Mouse (Mus musculus): ENCODE results near the gene Rbp3. TPM values are rescaled to one million over a fixed set of nuclear protein-coding genes. Genes with fewer than 3 reads are reported as not detected.

Gene Rbp3
- polyA plus RNA-seq (2016; fragmentation: Nextera tagmentation; extraction: Ambion mirVana) = not detected in 2 replicates

DNA sequence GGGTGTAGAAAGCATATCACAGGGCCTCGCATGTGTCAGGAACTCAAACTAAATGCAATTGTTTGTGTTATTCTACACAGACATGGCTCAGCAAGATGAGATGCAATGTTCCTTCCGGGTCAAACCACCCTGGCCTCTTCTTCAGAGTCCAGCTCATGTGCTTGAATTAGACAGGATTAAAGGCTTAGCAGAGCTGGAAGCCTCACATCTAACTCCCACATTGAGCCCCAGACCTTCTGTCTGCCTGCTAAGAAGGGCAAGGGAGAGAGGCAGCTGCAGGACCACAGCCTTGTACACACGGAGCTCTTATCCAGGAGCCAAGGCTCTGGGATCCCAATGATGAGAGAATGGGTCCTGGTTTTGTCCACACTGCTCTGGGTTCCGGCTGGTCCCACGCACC is at the start of gene Rbp3:
Gene Rbp3, plus strand, starts transcription at position 243 of the 400 bp plus-strand sequence.
- Histone ChIP-seq H3K4me3 (no peak within 1 kb of the TSS), H3K27ac (no peak within 1 kb of the TSS), H3K9ac (no peak within 1 kb of the TSS), H3K4me2 (replicated peaks) (no peak within 1 kb of the TSS), H3K36me3 (no peaks in the 10 kb centered on the region), H3K4me1 (no peaks in the 10 kb centered on the region), H3K9me3 (no peaks in the 10 kb centered on the region), H3K27me3 (replicated peaks) (no peaks in the 10 kb centered on the region)
- 94% methylated on average over 5 of the region's 5 CpGs for whole genome bisulfite sequencing
- ATAC-seq (ENCODE audit: low FRiP score, low read depth) = no peak

DNA sequence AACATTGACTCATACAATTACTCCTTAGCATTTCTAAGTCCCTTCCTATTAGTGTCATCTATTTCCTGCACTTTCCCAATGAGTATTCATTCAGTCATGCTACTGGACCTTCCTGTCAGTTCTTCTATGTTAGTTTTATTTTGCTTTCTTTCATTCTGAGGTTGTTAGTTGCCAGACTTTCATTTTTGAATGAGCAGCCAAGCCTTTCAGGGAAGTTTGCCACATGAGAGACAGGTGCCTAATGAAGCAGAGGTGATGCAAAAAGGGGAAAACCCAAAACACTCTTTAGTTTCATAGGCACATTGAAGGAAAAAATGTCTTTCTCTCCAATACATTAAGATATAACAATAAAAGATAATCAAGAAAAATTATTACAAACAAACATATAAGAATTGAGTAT is 49.0 kb upstream of the Rbp3 start:
- Histone ChIP-seq H3K4me2 (replicated peaks) (no peak overlapping the region), H3K4me3 (no peak overlapping the region), H3K9ac (no peak overlapping the region), H3K4me1 (no peaks in the 10 kb centered on the region), H3K27ac (no peak overlapping the region), H3K9me3 (no peaks in the 10 kb centered on the region), H3K36me3 (no peaks in the 10 kb centered on the region), H3K27me3 (replicated peaks) (no peaks in the 10 kb centered on the region)
- ATAC-seq (ENCODE audit: low FRiP score, low read depth) = no peak

DNA sequence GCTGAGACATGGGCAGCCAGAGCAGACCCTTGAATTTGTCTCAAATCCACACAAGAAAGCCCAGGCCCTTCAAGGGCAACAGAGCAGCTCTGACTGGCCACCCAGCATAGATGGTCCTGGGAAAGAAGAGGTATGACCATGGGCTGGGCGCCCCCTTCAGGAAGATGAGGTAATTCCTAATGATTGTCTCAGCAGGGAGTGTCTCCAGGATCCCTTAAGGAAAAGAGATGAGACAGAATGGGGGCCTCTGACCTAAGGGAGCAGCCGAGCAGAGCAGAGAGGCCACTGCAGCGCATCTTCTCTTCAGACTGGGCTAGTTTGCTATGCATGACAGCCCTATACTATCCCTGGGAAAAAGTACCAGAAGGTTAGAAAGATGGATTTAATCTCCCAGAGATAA is 40.1 kb upstream of the Rbp3 start:
- Histone ChIP-seq H3K4me2 (replicated peaks) (no peak overlapping the region), H3K27ac (no peak overlapping the region), H3K4me1 (peaks cover 2% of the 10 kb centered on the region), H3K9ac (no peak overlapping the region), H3K36me3 (no peaks in the 10 kb centered on the region), H3K9me3 (no peaks in the 10 kb centered on the region), H3K27me3 (replicated peaks) (no peaks in the 10 kb centered on the region), H3K4me3 (no peak overlapping the region)
- WGBS = 39% methylated on average over 3 of the region's 3 CpGs
- ATAC-seq (ENCODE audit: low FRiP score, low read depth) = no peak

DNA sequence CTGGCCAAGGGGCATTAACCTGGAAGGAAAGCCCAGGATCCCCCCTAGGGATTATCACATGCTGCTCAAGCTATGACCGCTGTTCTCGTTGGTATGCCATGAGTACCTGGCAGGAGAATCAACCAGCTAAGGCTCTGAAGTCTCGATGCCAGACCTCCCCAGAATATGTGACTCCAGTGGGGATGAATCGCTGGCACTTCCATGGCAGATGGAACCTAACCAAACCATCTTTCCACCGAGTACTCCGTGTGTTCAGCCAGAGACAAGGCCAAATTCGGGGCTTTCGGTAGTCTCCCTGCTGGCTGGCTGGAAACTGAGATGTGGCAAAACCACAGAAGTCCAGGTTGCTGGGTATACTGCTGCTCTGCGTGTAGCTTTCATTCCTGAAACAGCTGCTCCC is 39.6 kb upstream of the Rbp3 start:
- H3K27ac ChIP-seq = no peak overlapping the region
- no peak overlapping the region for H3K9ac ChIP-seq
- H3K9me3 ChIP-seq = no peaks in the 10 kb centered on the region
- ATAC-seq (ENCODE audit: low FRiP score, low read depth) = no peak
- H3K4me2 ChIP-seq (replicated peaks) = no peak overlapping the region
- no peaks in the 10 kb centered on the region for H3K27me3 ChIP-seq (replicated peaks)
- H3K4me3 ChIP-seq = no peak overlapping the region
- no peaks in the 10 kb centered on the region for H3K36me3 ChIP-seq
- WGBS = 88% methylated on average over 9 of the region's 9 CpGs
- H3K4me1 ChIP-seq = peaks cover 7% of the 10 kb centered on the region

DNA sequence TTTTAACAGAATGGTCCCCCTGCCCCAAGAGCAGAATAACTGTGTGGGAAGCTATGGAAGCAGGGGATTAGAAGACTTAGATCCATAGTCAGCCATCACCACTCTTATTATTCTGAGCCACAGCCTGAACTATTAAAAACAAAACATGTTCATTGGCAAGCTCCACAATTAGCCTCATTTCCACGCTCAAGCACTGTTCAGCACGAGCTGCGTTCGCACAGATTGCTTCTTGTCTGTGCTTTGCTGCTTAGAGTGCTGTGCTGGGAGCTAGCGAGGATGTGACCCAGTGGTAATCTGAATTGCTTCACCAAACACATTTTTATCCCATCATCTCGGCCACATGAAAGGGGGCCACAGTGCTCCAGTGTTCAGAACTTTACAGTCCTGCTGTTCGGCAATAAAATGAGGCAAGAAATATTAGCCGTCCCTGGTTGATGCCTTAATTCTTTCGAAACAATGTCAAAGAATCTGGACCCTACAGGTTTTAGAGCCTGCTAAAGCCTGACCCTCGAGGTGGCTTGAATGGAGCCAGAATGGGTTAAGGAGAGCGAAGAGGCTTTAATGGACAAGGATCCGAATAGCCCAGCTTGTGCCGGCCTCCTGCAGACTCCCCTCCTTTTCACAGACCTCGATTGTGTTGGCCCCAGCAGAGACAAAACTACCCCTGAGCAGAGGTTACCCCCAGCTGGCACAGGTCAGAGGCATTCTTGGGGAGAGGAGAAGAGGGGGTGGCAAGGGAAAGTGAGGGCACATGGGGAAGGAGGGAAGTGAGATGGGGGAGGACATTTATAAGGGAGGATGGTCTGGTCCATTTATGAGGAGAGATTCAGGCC is 32.9 kb upstream of the Rbp3 start:
- H3K4me2 ChIP-seq (replicated peaks) = 0 out of 2 replicates have a peak overlapping the region, but pooled peaks have one; percentile 5
- no peak overlapping the region for H3K9ac ChIP-seq
- H3K27ac ChIP-seq = no peak overlapping the region
- H3K9me3 ChIP-seq = no peaks in the 10 kb centered on the region
- H3K36me3 ChIP-seq = no peaks in the 10 kb centered on the region
- 0 out of 2 replicates have a peak, but pooled peaks have one; percentile 15 for ATAC-seq (ENCODE audit: low FRiP score, low read depth)
- no peak overlapping the region for H3K4me3 ChIP-seq
- 5% methylated on average over 14 of the region's 14 CpGs for WGBS
- peaks cover 44% of the 10 kb centered on the region for H3K4me1 ChIP-seq
- H3K27me3 ChIP-seq (replicated peaks) = peaks cover 33% of the 10 kb centered on the region

DNA sequence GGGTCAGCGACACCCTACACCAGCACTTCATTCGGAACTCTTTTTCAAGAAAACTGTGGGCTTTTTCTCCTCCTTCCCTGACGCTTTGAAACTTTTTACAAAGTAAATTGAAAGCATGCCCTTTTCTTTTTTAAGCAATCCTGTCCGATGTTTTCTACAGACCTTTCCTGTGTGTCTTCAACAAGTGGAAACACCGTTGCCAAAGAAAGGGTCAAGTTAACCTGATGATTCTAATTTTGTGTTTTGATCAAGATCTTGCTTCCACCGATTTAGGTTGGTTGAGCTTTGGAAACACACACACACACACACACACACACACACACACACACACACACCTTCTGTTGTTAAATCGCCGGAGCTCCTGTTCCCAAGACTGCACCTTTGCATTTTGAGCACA is 31.0 kb upstream of the Rbp3 start:
- Histone ChIP-seq H3K27me3 (replicated peaks) (peaks cover 37% of the 10 kb centered on the region), H3K4me3 (peak overlapping the region; percentile 51), H3K36me3 (no peaks in the 10 kb centered on the region), H3K9ac (peak overlapping the region; percentile 61; the same call in 1 of the 2 replicates), H3K27ac (no peak overlapping the region), H3K9me3 (no peaks in the 10 kb centered on the region), H3K4me1 (peaks cover 44% of the 10 kb centered on the region), H3K4me2 (replicated peaks) (peak overlapping the region; percentile 92)
- ATAC-seq (ENCODE audit: low FRiP score, low read depth) = no peak
- WGBS = 13% methylated on average over 8 of the region's 8 CpGs

DNA sequence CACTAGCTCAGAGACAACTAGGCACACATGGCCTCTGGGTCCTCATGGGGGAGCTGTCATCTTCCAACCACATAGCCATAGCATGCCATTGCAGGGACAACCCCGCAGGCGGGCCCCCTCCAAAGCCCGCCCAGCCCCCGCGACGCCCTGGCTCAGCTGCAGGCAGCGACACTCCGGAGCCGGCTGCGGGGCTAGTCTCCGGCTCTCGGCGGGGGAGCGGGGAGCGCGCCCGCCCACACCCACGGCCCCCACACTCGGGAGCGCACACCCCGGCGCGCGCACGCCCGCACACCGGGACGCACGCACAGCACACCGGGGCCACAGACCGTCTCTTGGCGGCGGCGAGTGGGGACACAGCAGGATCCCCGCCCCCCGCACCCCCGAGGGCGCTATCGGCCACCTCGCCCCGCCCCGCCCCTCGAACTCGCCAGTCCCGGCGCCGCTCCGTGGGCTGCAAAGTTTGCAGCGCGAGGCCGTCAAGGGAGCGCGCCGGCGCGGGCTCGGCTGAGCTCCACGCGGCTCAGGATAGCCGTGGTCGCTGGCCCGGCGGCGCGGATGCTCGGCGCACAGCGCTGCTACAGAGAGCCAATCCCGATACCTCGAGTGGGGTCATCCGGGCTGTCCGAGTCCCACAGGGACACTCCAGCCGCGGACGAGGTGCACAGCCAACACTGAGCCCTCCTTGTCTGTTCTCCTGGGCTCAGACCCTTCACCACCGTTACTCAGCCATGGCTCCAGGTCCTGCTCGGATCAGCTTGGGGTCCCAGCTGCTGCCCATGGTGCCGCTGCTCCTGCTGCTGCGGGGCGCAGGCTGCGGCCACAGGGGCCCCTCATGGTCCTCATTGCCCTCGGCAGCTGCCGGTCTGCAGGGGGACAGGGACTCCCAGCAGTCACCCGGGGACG is 30.4 kb upstream of the Rbp3 start, which contains the start of gene Gdf10:
Gene Gdf10, plus strand, starts transcription at position 420 of the 903 bp plus-strand sequence.
- H3K27me3 ChIP-seq (replicated peaks) = peaks cover 37% of the 10 kb centered on the region
- H3K4me3 ChIP-seq = peak within 1 kb of the TSS; percentile 51
- H3K27ac ChIP-seq = no peak within 1 kb of the TSS
- H3K9ac ChIP-seq = peak within 1 kb of the TSS; percentile 61
- no peaks in the 10 kb centered on the region for H3K36me3 ChIP-seq
- peaks cover 44% of the 10 kb centered on the region for H3K4me1 ChIP-seq
- no peaks in the 10 kb centered on the region for H3K9me3 ChIP-seq
- peak within 1 kb of the TSS; percentile 92 for H3K4me2 ChIP-seq (replicated peaks)
- peak; percentile 67 for ATAC-seq (ENCODE audit: low FRiP score, low read depth)
- WGBS = under 1% methylated on average over 79 of the region's 85 CpGs

DNA sequence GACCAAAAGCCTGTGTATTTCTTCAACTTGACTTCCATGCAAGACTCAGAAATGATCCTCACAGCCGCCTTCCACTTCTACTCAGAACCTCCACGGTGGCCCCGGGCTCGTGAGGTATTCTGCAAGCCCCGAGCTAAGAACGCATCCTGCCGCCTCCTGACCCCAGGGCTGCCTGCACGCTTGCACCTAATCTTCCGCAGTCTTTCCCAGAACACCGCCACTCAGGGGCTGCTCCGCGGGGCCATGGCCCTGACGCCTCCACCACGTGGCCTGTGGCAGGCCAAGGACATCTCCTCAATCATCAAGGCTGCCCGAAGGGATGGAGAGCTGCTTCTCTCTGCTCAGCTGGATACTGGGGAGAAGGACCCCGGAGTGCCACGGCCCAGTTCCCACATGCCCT is 21.9 kb upstream of the Rbp3 start:
- H3K27me3 ChIP-seq (replicated peaks) = peaks cover 3% of the 10 kb centered on the region; the same call in 1 of the 2 replicates
- 63% methylated on average over 17 of the region's 17 CpGs for WGBS
- H3K9me3 ChIP-seq = no peaks in the 10 kb centered on the region
- no peak overlapping the region for H3K4me3 ChIP-seq
- no peaks in the 10 kb centered on the region for H3K36me3 ChIP-seq
- H3K27ac ChIP-seq = no peak overlapping the region
- no peak overlapping the region for H3K4me2 ChIP-seq (replicated peaks)
- no peak overlapping the region for H3K9ac ChIP-seq
- H3K4me1 ChIP-seq = no peaks in the 10 kb centered on the region
- ATAC-seq (ENCODE audit: low FRiP score, low read depth) = peak; percentile 7; the same call in 1 of the 2 replicates

DNA sequence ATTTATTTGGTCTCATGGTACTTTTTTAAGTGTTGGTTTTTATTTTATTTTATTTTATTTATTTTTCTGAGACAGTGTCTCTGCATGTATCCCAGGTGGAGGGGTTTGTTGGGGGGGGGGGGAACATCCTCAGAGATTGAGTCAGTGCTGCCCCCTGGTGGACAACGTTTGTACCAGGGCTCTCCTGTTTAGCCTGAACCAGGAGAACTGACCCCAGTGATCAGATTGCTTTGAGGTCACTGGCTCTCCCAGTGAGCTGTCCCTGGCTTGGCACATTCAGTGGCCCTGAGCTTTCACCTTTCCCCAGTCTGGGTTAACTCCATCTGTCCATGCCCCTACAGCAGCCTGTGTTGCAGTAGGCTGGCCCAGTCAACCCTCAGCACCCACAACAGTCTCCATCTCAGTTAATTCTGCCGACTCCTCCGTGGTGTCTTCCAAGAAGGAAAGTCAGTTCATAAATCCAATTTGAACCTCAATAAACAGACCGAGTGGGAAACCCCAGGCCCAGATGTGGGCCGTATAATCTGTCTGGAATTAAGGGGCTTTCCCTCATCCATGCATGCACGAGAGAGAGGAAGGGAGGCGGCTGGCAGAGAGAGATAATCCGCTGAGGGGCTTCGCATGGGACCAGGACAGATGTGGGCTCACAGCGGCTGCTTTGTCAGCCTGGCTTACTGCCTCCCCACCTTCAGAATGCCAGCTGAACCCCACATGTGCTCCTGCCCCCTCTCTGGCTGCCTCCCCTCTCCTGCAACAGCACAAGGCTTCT is 20.7 kb upstream of the Rbp3 start:
- 0 out of 2 replicates have a peak, but pooled peaks have one; percentile 33 for ATAC-seq (ENCODE audit: low FRiP score, low read depth)
- no peak overlapping the region for H3K27ac ChIP-seq

DNA sequence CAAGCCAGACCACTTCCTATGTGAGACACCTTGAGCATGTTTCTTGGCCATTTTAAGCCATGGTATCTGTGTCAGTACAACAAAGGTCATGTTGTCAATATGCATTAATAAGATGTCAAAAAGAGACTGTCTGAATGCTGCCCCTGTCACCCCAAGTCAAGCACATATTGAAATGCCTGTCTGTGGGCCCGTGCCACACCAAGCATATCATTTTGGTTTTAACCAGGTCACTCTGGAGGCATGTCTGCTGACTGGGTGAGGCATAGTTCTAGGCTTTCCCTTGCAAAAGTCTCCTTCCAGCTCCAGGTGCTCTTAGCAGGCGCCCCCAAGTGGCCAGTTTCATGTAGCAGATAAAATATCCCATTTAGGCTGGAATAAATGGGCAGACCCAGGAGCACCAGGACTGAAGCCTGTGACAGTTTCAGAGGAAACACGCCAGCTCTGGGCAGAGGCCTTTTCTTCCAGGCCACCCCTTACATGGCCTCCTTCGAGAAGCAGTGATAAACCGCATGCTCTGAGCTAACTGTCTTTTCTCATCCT is 20.0 kb upstream of the Rbp3 start:
- 0 out of 2 replicates have a peak, but pooled peaks have one; percentile 33 for ATAC-seq (ENCODE audit: low FRiP score, low read depth)
- no peak overlapping the region for H3K27ac ChIP-seq
- no peak overlapping the region for H3K4me2 ChIP-seq (replicated peaks)
- H3K4me3 ChIP-seq = no peak overlapping the region
- H3K9me3 ChIP-seq = no peaks in the 10 kb centered on the region
- H3K27me3 ChIP-seq (replicated peaks) = peaks cover 3% of the 10 kb centered on the region; the same call in 1 of the 2 replicates
- 45% methylated on average over 5 of the region's 5 CpGs for WGBS
- no peak overlapping the region for H3K9ac ChIP-seq
- H3K4me1 ChIP-seq = no peaks in the 10 kb centered on the region
- H3K36me3 ChIP-seq = no peaks in the 10 kb centered on the region

More for the DNA sequence above, 20.7 kb upstream of the Rbp3 start:
- Histone ChIP-seq H3K4me3 (no peak overlapping the region), H3K36me3 (no peaks in the 10 kb centered on the region), H3K4me1 (no peaks in the 10 kb centered on the region), H3K4me2 (replicated peaks) (no peak overlapping the region), H3K27me3 (replicated peaks) (peaks cover 3% of the 10 kb centered on the region; the same call in 1 of the 2 replicates), H3K9ac (no peak overlapping the region), H3K9me3 (no peaks in the 10 kb centered on the region)
- WGBS = 73% methylated on average over 10 of the region's 10 CpGs

DNA sequence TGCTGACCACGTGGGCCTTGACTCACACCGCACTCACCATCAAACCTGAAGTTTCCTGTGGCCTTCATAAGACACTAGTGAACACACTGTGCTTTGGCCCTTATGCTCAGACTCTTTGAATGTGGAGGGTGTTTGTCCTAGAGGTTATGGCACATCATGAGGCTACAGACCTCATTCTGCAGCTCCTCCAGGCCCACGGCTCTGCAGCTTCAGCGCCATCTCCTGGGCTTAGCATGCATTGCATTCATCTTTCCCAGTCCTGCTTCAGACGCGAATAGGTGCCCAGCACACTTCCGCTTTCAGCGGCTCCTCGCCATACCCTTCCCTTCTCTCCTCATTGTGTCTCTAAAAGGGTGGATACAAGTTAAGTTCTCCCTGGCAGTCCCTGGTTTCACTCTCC is 14.7 kb upstream of the Rbp3 start:
- 28% methylated on average over 9 of the region's 9 CpGs for WGBS
- no peaks in the 10 kb centered on the region for H3K9me3 ChIP-seq
- no peaks in the 10 kb centered on the region for H3K27me3 ChIP-seq (replicated peaks)
- no peak overlapping the region for H3K4me3 ChIP-seq
- H3K4me2 ChIP-seq (replicated peaks) = peak overlapping the region; percentile 45
- 0 out of 2 replicates have a peak, but pooled peaks have one; percentile 56 for ATAC-seq (ENCODE audit: low FRiP score, low read depth)
- H3K27ac ChIP-seq = no peak overlapping the region
- H3K36me3 ChIP-seq = no peaks in the 10 kb centered on the region
- H3K4me1 ChIP-seq = no peaks in the 10 kb centered on the region
- H3K9ac ChIP-seq = no peak overlapping the region

Measured in neural tube, embryonic 12.5 days (tissue).